Mouse (Mus musculus): Measurements from ENCODE around the gene Pepd.
"Not testable (repeated sequence)": the region's sequence is repeated elsewhere in the genome, so short reads cannot be mapped to it uniquely, and the experiment has no call there.

The Pepd gene

DNA sequence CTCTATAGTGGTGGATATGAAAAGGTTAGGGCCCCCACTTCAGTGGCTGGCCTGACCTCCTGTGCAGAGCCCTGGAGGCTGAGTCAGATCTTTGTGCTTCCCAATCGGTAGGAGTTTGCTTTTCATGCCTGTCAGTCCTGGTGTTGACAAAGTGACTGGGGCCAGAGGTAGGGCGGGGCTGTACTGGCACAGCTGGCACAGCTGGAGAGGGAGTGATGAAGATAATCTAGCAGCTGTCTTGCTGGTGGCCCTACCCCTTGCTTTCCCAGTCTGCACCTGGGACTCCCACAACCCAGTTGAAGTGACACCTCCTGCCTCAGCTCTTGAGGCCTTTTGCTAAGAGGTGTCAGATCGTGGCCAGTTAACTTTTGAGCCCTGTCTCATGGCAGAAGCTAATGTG lies 21.0 kb downstream of the Pepd start:
- no peak for DNase-seq

DNA sequence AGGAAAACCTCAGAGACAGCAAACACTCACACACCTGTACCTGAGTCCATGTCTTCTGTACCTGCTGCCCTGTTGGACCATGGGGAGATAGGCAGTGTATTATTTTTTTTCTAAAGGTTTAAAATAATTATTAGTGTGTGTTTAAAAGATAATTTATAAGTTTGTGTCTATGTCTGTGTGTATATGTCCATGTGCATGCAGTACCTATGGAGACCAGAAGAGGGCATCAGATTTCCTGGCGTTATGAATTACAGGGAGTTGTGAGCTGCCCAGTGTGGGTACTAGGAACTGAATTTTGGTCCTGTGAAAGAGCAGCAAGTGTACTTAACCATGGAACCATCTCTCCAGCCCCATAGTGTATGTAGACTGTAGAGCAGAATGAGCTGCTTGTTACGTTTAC lies 24.2 kb downstream of the Pepd start:
- DNase-seq = no peak

DNA sequence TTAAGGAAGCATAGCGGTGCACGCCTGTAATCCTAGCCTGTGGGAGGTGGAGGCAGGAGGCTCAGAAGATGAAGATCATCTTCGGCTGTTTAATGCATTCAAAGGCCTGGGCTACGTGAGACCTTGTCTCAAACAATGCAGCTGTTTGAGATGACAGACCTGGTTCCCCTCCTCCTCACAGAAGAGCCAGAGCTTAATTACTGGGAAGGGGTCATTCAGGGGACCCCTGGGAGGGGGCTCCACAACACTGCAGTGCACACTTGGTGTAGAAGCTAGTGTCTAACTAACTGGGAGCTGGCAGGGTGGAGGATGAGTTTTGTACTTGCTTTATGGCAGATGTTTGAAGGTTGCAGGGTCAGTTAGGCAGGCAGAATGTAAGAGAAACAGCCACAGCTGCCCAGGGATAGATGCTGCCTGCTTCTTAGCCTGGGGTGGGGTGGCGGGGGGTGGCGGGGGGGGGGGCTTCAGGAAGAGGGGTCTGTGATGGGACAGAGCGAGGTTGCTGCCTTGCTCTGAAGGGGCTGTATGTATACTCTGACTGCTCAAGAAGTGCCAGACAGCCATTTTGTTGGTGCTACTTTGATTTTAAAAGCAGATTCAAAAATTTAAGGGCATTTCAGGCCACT lies 26.6 kb downstream of the Pepd start:
- DNase-seq = no peak

DNA sequence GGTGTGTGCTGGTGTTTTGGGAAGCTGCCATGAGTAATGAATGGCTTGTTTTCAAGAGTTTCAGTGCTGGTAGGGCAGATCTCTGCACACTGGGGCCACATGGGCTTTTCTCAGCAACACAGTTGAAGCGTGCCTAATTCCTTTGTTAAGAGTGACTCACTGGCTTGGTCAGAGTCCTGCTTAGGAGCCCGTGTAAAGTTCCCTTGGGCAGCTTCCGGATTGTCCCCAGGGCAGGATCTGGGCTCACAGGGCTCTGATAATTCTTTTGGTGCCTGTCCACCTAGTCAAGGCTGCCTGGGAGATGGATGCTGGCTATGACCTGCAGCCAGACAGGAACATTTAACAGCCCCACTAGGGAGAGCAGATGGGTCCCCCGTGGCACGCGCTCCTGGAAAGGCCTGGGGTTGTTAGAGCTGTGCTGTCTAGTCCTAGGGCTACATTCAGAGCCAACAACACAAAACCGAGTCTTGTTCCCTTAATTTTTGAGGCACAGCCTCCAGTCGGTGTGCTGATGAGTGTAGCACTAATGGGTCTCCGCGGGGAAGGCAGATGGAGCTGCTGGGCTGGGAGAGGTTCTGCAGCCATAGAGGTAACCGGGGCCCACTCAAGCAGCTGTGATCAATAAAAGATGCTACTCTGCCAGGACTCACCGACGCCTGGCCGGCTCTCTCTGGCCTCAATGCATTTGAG lies 27.2 kb downstream of the Pepd start:
- DNase-seq = peak; percentile 30

DNA sequence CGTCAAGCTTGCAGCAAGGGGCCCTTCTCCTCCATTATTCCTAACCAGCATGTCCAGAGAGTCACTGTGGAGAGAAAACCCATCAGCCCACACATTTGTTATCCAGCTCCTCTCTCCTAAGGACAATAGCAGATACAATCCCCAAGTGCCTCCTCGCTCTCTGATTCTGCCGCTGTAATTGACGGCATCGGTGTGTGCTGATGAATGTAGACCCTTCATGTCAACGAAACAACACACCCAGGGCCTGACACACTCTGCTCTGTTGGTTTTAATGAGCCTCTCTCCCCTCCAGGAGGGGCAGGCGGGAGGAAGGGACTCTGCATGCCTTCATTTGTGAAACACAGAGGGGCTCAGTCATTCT lies 27.8 kb downstream of the Pepd start:
- DNase-seq = no peak

DNA sequence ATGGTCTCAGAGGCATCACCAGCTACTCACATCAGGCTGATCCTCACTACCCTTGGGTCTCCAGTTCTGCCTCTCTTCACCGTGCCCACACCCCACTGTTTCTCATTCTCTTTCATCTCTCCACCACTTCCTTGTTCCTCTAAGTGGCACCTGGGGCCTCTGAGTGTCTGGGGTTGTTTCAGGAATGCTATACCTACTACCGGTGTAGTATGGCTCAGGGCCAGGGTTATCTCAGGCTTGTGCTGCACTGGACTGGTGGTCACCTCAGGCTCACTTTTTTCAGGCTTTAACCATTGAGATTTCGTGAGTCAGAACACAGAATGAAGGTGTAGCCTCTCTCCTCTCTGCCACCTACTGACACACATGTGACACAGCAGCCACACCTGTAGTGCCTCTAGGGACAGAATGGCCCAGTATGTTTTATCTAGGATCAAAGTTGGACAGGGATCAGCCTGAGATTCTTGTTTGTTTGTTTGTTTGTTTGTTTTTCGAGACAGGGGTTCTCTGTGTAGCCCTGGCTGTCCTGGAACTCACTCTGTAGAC lies 31.5 kb downstream of the Pepd start:
- no peak for DNase-seq

DNA sequence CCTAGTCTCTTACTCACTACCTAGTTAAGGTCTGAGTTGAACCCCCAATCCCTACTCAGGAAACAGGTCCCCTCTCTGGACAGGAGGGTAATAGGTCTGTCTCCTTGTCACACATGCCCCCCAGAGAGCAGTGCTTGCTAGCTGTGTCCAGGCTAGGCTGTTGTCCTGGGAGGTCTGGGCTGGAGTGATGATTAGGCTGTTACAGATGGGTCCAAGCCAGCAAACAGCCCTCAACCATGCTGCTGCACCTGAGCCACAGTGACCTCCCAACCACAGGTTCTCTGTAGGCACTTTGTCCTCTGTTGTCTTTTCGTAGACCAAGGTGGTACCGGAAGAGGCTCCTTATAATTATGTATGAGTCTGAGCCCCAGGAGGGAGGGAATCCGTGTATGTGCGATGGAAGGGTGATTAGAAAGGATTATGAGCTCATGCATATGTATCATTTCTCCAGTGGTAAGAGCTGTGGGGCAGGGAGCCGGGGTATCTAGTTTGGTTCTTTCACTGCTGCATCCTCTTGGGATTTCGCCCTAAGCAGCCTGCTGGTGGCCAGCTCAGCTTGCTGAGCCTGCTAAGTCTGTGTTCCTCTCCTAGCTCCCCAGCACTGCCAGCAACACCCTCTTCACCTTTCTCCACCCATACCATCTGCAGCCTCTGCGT lies 34.2 kb downstream of the Pepd start:
- DNase-seq = no peak

DNA sequence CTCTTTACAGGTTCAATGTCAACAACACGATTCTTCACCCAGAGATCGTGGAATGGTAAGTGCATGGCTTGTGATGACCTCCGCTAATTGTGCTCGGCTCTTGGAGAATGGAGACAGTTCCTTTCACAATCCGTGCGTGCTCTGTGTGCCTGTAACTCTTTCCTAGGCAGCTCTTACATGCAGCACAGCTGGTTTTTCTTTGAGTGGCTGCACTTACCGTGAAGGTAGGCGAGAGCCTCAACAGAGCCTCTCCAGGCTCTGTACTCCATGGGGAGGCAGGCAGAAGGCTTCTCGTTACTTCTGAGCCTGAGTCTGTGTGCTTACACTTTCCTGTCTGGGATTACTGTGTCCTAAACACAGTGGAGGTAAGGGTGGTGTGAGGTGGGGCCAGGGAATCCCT lies 42.4 kb downstream of the Pepd start:
- DNase-seq = no peak

DNA sequence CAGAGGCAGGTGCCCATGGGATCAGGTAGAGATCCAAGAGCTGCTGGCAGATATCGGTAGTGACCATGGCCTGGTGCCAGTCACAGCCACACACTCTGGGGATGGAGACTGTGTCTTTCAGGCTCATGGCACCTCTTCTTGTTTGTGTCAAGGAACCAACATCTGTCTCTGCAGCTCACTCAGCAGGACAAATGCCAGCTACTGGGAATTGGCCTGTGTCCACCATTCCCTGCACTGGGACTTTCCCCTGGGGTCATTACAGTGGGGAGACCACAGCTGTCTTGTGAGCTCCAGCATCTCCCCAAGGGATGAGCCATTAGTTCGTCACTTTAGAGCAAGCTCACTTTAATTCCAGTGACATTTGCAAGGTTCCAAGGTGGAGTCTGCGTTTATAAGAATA lies 43.1 kb downstream of the Pepd start:
- no peak for DNase-seq

DNA sequence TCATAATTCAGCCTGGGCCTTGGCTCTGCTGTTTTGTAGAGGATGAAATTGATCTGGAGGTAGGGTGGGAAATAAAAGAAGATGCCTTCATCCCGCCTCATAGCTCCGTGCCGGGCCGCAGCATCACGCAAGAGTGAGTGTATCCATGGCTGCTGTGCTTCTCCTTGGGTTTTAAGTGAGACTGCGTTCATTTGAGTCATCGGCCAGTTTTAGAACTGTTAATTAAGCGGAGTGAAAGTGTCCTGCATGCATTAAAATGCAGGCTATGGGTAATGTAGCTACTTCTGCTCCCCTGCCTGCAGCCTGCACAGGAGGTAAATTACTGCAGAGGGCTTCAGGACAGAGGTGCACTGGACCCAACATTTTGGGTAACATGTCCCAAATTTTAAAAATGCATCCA lies 45.0 kb downstream of the Pepd start:
- DNase-seq = no peak

DNA sequence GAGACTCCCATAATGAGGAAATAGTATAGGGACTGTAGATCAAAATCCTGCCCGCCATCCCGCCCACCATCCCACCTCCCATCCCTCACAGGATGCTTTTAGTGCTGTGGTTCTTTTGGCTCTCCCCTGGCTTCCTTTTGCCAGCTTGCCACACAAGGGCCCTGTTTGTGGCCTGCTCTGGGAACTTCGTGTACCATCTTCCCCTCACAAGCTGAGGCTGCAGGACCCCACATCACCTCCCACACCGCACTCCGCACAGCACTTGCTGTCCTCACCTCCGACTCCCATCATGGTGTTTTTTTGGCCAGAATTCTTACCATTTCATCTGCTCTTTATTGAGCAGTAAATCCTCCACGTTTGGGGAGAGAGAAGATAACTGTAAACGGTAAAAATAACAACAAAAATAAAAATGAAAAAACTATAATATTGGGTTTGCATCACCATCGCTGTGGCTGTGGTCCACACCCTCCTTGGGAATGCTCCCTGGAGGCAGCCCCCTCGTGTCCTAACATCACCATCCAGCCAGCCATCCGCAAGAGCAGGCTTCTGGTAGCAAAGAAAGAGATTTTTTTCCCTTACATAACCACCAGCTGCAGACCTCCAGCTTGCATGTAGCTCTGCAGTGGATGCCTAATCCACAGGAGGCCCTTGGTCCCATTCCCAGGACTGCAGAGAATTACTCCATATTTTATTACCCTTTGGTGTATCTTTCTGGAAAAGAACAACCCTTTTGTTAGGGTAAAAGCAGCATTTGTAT lies 51.9 kb downstream of the Pepd start:
- no peak for DNase-seq

DNA sequence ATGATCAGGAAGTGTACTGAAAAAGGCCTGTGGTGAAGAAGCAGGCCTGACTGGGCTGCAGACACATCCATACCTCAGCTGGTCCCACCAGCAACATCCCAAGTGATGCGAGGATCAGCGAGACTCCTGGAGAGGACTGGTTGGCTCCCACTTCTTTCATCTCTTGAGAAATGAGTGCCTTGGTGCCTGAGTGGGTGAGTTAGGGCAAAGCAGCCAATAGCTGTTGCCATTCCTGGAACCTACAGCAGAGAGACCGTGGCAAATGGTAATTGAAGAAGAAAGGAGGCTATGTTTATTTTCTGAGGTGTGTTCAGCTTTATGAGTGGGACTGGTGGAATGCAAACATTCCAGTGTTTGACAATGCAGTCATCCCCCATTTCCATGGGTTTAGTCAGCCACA lies 55.2 kb downstream of the Pepd start:
- no peak for DNase-seq

DNA sequence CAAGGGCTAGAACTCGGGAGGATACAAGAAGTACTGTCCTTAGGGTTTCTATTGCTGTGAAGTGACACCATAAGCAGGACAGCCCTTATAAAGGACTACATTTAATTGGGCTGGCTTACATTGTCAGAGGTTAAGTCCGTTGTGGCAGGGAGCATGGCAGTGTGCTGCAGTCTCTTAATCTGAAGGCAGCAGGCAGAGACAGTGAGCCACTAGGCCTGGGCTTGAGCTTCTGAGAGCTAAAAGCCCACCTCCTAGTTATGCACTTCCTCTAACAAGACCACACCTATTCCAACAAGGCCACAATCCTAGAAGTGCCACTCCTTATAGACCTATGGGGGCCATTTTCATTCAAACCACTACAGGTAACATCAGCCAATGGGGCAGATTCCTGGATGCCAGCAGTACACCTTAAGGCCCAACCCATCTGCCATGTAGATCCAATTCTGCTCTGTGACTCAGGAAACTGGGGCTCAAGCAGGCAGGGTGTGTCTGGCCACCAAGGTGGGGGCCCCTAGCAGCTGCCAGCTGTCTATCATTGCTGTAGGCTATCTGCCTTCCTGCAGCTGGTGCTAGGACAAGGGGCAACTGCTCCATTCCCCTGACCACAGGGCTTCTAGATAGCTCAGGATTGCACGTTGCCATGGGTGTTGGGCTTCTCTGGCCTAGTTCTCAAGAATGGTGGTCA lies 56.7 kb downstream of the Pepd start:
- DNase-seq = no peak

DNA sequence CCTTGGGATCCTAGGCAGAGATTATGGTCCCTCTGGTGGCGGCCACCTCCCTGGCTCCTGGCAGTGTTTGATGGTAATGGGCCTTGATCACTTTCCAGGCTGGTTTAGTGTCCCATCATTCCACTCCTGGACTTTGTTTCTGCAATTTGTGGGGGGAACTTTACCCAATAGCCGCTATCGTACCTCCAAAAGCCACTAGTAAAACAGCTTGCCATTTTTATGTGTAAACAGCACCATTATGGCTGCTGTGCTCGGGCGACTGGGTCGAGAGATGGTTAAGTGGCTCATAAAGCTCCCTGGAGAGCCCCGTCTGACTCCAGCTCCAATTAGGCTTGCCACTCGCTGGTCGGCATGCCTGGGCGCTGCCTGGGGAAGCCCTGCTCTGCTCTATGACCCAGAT lies 59.6 kb downstream of the Pepd start:
- no peak for DNase-seq

DNA sequence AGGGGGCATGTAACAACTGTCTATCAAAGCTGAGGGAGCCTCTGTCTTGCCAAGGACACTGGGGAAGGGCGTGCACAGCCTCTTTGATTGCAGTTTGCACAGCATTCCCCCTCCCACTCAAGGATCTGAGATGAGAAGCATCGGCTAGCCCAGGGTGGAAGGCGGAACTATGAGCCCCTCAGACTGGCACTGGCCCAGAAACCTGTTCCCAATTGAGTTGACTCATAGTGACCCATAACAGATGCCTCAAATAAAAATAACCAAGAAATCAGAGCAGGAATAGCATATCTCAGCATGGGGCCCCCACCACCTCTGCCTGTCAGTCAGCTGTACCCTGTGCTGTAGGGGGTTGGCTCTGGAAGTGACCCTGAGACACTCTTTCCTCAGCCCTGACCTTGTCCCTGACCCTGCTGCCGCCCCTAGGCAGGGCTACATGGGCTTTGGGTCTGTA lies 60.8 kb downstream of the Pepd start:
- DNase-seq = no peak

DNA sequence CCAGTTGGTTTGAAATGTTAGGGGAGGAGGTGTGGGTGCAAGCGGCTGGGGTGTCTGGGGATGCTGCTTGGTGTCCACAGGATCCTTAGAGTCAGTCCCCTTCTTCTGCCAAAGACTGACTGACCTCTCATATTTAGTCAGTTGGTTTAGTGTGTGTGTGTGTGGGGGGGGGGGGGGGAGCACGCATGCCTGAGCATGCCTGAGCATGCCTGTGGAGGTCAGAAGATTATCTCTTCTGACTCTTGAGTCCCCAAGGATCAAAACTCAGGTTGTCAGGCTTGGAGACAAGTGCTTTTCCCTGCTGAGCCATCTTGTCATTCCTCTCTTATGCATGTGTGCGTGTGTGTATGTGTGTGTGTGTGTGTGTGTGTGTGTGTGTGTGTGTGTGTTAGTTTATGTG lies 61.7 kb downstream of the Pepd start:
- no peak for DNase-seq

DNA sequence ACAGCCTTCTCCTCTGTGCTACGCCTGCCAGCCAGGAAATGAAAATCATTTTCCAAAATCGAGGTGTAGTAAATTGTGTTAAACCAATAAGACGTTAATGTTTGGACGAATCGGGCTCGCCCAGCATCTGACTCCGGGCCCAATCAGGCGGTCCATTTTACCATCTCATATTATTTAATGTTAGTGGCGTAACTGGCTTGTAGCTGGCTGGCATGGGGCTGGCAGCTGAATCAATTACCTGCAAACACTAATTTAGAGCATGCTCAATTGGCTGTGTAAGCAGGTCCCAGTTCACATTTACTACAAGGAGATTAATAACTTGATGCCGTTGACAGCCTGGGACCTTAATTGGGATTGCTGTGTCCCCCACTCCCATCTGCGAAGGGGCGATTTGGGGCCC lies 63.7 kb downstream of the Pepd start:
- no peak for DNase-seq

DNA sequence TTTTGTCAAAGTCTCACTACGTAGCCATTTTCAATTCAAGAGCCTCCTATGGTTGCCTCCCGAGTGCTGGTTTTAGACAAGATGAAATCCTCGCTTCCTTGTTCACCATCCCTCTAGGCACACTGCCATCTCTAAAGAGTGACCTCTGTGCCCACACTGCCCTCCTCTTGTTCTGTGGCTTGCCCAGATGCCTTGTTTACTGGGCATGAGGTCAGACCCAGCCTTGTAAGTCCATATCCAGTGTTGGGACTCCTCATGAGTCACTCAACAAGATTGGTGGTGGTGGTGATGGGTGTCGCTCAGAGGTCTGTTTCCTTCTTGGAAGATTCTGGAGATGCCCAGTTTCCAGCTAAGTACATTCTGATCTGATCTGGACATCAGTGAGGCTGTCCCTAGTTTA lies 65.2 kb downstream of the Pepd start:
- DNase-seq = no peak

DNA sequence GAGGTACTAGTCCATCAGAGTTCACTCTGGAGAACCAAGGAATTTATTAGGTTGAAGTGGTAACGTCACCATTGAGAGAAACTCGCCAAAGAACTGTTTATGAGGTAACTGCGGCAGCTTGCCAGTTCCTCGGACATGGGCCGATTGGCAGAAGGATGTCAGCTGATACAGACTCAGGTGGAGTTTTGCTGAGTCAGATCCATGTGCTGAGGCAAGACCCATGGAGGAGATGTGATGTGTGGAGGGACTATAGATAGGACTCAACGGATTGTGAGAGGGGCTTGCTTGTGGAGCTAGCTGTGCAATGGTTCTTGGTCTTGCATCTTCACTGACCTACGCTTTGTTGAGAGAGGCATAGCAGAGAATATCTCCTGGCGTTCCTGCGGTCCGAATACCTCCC lies 69.6 kb downstream of the Pepd start:
- no peak for DNase-seq

DNA sequence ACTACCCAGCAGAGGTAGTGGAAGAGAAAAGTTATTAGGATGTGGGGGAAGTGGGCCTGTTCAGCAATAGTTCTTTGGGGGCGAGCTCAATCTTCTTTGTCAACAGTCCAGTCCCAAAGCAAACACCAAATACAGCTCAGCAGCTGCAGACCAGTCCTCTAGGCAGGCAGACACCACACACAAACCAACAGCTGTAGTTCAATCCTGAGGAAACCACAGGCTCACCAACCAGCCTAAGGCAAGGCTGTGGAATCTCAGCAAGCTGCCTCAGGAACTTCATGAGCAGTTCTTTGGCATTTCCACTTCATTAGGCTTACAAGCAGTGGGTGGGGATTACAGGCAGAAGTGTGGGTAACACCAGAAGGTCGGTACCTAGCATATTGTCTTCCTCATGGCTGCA lies 70.2 kb downstream of the Pepd start:
- DNase-seq = not testable (repeated sequence)

DNA sequence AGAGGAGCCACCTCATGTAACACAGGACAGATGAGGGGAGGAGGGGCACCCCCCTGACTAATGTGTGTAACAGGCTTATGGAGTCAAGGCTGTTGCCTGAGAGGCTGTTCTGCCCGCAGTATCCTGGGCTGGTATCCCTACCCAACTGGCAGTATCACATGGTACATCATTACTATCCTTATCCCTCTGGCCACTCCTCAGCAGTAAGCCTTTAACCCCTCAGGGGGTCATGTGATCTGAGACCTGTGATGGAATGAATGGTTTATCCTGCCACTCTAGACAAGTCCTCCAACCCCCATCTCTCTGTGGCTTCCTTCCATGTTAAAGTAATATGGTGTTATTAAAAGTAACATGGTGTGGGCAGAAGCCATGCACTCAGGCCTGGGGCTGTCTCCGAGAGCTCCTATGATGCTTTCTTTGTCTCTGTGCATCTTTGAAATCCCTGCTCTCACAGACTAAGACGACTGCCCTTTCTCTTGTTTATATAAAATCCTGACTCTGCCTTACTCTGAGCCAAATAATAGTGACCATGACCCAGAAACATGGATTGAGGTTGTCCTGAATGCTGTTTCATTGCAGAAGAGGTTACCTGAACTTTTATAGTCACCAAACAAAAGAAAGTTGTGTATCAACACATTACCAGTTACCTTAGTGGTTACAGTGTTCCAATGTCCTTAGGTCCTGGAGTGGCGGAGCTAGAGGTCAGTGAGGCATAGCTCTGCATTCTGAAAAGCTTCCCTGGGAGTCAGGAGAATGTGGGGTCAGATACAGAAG lies 71.7 kb downstream of the Pepd start:
- no peak for DNase-seq

DNA sequence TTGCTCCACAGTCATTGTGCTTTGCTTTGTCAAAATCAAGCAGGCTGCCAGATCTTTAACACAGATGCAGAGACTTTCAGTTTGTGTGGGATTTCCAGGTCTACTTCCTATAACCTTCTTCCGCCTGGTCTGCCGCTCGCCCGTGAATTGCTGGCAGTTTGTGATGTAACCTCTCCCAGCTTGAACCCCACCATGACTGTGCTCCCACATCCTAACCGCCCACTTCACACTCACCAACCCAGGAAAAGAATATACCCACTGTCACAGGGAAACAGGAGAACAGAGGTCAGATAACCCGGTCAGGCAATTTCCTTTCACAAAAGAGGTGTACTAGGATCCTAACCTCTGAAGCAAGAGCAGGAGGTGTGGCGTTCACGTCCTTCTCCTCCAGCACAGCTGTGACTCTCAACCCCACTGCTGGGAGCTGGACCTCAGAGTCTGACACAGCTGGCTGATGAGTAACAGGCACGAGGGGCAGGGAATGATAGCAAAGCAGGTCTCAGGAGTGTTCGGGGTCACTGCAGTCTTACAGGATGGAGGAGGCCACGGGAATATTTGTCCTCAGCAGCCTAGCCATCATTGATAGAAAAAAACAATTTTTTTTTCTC lies 72.5 kb downstream of the Pepd start:
- no peak for DNase-seq
